Mouse (Mus musculus) heart, adult 2 months (tissue): ENCODE measurements around the gene Tenm4.

Experiments
- CTCF ChIP-seq: fragments of 200-600 bp; IDR thresholded peaks from 2 replicates; pipeline ENCODE4 v1.8.1; 2022; ENCODE audit warnings: antibody characterized with exemption, mild to moderate bottlenecking, moderate library complexity
- EP300 ChIP-seq: fragments of 200-500 bp; IDR thresholded peaks from 2 replicates; pipeline ENCODE4 v1.6.1; 2011; ENCODE audit warnings: low read depth, low read length, control low read depth; ENCODE audit not compliant: insufficient read depth
- POLR2A ChIP-seq: fragments of 200-500 bp; IDR thresholded peaks from 2 replicates; pipeline ENCODE4 v1.6.1; 2011; ENCODE audit warnings: mild to moderate bottlenecking, low read depth, low read length, control low read depth; ENCODE audit not compliant: insufficient read depth

DNA sequence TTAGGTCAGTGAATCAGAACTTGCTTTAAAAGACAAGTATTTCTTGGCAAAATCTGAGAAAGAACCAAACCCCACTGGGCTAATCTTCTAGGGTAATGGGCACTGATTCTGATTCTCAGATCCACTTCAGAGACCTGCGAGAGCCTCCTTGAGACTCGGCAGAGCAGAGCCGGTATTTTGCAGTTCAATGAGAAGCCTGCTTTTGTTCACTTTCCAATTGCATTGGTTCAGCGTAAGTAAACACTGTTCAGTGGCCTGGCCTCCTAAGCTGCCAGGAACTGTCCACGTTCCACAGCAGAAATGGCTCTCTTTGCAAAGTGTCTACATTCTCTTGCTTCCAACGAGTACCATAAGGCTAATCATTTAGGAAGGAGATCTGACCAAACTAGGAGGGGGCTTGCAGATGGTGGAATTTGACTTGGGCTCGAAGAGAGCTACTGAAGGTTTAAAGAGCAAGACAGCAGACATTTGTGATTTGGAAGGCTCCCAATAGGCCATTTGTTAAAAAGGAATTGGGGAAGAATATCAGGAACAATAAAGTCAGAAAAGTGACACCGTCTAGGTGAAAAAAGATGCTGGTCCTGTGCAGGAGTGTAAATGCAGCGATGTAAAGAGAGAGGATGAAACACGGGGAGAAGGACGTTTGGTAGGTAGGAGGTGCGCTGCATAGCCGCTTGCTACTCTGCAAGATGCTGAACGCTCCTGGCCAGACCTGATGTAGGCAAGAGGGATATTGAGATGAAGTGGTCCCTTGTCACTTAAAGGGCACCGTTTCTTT lies 636.4 kb downstream of the Tenm4 start:
- TF ChIP-seq POLR2A (no peak), EP300 (no peak), CTCF (no peak)
